Mouse (Mus musculus): Measurements from ENCODE around the gene Akap6. TPM values are rescaled to one million over a fixed set of nuclear protein-coding genes. Genes with fewer than 3 reads are reported as not detected.
A peak's percentile ranks its signal among the peaks of the same experiment; 100 is the strongest.

Akap6 gene
- total and polyA plus RNA-seq, 3 experiments = 0.12 to 0.42 (median 0.33) TPM

DNA sequence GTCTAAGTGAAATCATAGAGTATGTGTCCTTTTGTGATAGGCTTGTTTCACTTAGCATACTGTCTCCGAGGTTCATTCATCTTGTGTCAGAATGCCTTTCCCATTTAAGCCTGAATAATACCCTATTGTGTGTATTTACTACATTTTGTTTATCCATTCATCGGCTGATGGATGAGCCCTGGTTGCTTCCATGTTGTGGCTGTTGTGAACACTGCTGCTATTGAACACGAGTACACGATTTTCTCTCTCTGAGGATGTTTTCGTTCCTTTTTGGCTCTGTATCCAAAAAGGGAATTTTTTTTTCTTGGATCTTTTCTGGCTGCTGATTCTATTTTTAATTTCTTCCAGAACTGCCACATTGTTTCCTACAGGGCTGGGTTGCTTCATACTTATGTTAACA, 81.0 kb downstream of the Akap6 start:
- Histone ChIP-seq H3K27me3 (replicated peaks) (no peaks in the 10 kb centered on the region), H3K9ac (ENCODE audit: insufficient read depth, low read depth) (no peak overlapping the region), H3K36me3 (replicated peaks in 1 of 2; ENCODE audit: control insufficient read depth in 1 of 2, insufficient read depth in 1 of 2, low read length in 1 of 2) (no peaks in the 10 kb centered on the region), H3K4me2 (ENCODE audit: insufficient read depth, low read depth, poor library complexity, severe bottlenecking) (no peak overlapping the region), H3K79me2 (replicated peaks; ENCODE audit: control insufficient read depth, extremely low read depth, insufficient read depth, poor library complexity, severe bottlenecking) (no peaks in the 10 kb centered on the region), H3K9me3 (replicated peaks; ENCODE audit: low read length) (no peaks in the 10 kb centered on the region), H3K27ac (ENCODE audit: insufficient read depth, low read depth) (no peak overlapping the region), H3K4me3 (replicated peaks in 1 of 3; ENCODE audit: low read depth in 2 of 3, low read length in 2 of 3, poor library complexity in 1 of 3) (no peak overlapping the region), H3K4me1 (ENCODE audit: control insufficient read depth in 1 of 2, insufficient read depth in 2 of 2) (peaks cover 4 to 33% of the 10 kb centered on the region in 2 experiments; a peak in 3 of 4 replicates)
- DNase-seq (ENCODE audit: extremely low read depth) = no peak
- TF ChIP-seq MEF2A (IDR thresholded peaks at IDR 0.05; ENCODE audit: borderline replicate concordance, low read depth, low read length) (no peak), ZMIZ1 (IDR thresholded peaks at IDR 0.05; ENCODE audit: low read depth, low read length) (no peak), TBP (conservative IDR thresholded peaks at IDR 0.05; ENCODE audit: low read depth, low read length) (no peak), JUN (IDR thresholded peaks at IDR 0.05; ENCODE audit: insufficient read depth, low read depth, low read length) (no peak), SMC3 (IDR thresholded peaks at IDR 0.05; ENCODE audit: low read depth, low read length) (no peak), ETS1 (conservative IDR thresholded peaks at IDR 0.05; ENCODE audit: low read depth, low read length) (no peak), KAT2A (IDR thresholded peaks at IDR 0.05; ENCODE audit: insufficient replicate concordance, low read length) (no peak), CHD1 (IDR thresholded peaks at IDR 0.05; ENCODE audit: low read depth, low read length) (no peak), RCOR1 (conservative IDR thresholded peaks at IDR 0.05; ENCODE audit: low read depth, low read length) (no peak), GABPA (IDR thresholded peaks at IDR 0.05; ENCODE audit: insufficient replicate concordance, low read depth, low read length) (no peak), MAX (IDR thresholded peaks at IDR 0.05; ENCODE audit: low read length) (no peak), USF1 (IDR thresholded peaks at IDR 0.05; ENCODE audit: low read depth, low read length) (no peak), MAFK (IDR thresholded peaks at IDR 0.05; ENCODE audit: insufficient replicate concordance, low read length) (no peak), BHLHE40 (IDR thresholded peaks at IDR 0.05; ENCODE audit: low read depth, low read length) (no peak), MAZ (IDR thresholded peaks at IDR 0.05; ENCODE audit: low read depth, low read length) (no peak), ZKSCAN1 (IDR thresholded peaks at IDR 0.05; ENCODE audit: borderline replicate concordance, low read depth, low read length) (no peak), EP300 (IDR thresholded peaks at IDR 0.05; ENCODE audit: low read length) (no peak), MYC (IDR thresholded peaks at IDR 0.05; ENCODE audit: low read depth, low read length) (no peak)
- in situ Hi-C loops (cut with MboI; ENCODE audit: low pct_ligation_motif_present, low pct_unique_long_range_greater_than_20kb, low sequenced_read_pairs) (no loop called here), dilution Hi-C loops (cut with MboI; ENCODE audit: extremely low pct_ligation_motif_present, extremely low pct_unique_long_range_greater_than_20kb, low sequenced_read_pairs) (no loop called here)

DNA sequence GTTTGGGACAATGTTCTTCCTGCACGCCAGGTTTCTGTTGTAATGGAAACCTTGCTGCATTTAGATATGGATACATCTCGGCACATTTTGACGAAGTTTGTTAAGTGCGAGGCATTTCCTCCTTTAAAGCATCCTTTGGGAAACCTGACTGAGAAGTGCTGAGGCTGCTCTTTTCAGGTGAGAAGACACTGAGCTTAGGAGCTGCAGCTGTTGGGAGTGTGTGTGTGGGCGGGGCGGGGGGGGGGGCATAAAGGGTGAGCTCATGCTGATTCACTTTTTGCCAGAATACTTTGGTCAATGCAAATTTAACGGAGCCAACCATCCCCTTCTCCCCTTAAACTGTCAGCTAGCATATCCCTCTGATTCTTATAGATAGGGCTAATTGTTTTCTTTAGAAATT, 81.9 kb downstream of the Akap6 start:
- Histone ChIP-seq H3K9me3 (replicated peaks; ENCODE audit: low read length) (no peaks in the 10 kb centered on the region), H3K36me3 (replicated peaks in 1 of 2; ENCODE audit: control insufficient read depth in 1 of 2, insufficient read depth in 1 of 2, low read length in 1 of 2) (no peaks in the 10 kb centered on the region), H3K4me3 (replicated peaks in 1 of 3; ENCODE audit: low read depth in 2 of 3, low read length in 2 of 3, poor library complexity in 1 of 3) (no peak overlapping the region), H3K9ac (ENCODE audit: insufficient read depth, low read depth) (no peak overlapping the region), H3K79me2 (replicated peaks; ENCODE audit: control insufficient read depth, extremely low read depth, insufficient read depth, poor library complexity, severe bottlenecking) (no peaks in the 10 kb centered on the region), H3K27me3 (replicated peaks) (no peaks in the 10 kb centered on the region), H3K4me1 (ENCODE audit: control insufficient read depth in 1 of 2, insufficient read depth in 2 of 2) (peaks cover 7 to 34% of the 10 kb centered on the region in 2 experiments; a peak in 3 of 4 replicates), H3K4me2 (ENCODE audit: insufficient read depth, low read depth, poor library complexity, severe bottlenecking) (peak overlapping the region; percentile 71; the same call in 1 of the 2 replicates), H3K27ac (ENCODE audit: insufficient read depth, low read depth) (no peak overlapping the region)
- TF ChIP-seq EP300 (IDR thresholded peaks at IDR 0.05; ENCODE audit: low read length) = no peak
- peak; percentile 58 for TF ChIP-seq ETS1 (conservative IDR thresholded peaks at IDR 0.05; ENCODE audit: low read depth, low read length)
- no peak for TF ChIP-seq E2F4 (IDR thresholded peaks at IDR 0.05; ENCODE audit: insufficient replicate concordance, low read depth, low read length)
- TF ChIP-seq MAFK (IDR thresholded peaks at IDR 0.05; ENCODE audit: insufficient replicate concordance, low read length) = peak; percentile 91
- no peak for TF ChIP-seq ZMIZ1 (IDR thresholded peaks at IDR 0.05; ENCODE audit: low read depth, low read length)
- TF ChIP-seq ZC3H11A (IDR thresholded peaks at IDR 0.05; ENCODE audit: low read depth, low read length) = no peak
- TF ChIP-seq UBTF (IDR thresholded peaks at IDR 0.05; ENCODE audit: low read depth, low read length) = no peak
- in situ Hi-C loops (cut with MboI; ENCODE audit: low pct_ligation_motif_present, low pct_unique_long_range_greater_than_20kb, low sequenced_read_pairs) = no loop called here
- dilution Hi-C loops (cut with MboI; ENCODE audit: extremely low pct_ligation_motif_present, extremely low pct_unique_long_range_greater_than_20kb, low sequenced_read_pairs) = no loop called here
- peak; percentile 46 for DNase-seq (ENCODE audit: extremely low read depth)
